In genomic region chr4:32982716-32983175, GRCm38 (mm10) we compare ENCODE assay signal across 8 mouse cellular contexts. TPM values are rescaled to one million over a fixed set of nuclear protein-coding genes. Genes with fewer than 3 reads are reported as not detected.
DNase-seq lines count a peak whose midpoint lies in the region; ATAC-seq and TF ChIP-seq lines count a peak whose summit lies in the region.

TSS of gene Rragd (plus strand) at chr4:32983037.

- no peaks in the 10 kb centered on the region for H3K27me3 ChIP-seq in cerebellum, adult 2 months (ENCODE audit: control insufficient read depth, insufficient read depth, low read length)
- peaks cover 12% of the 10 kb centered on the region; the same call in 1 of the 2 replicates for H3K27me3 ChIP-seq in embryonic facial prominence, embryonic 12.5 days
- no peaks in the 10 kb centered on the region for H3K27me3 ChIP-seq in intestine, postnatal 0 days (replicated peaks; ENCODE audit: control insufficient read depth, insufficient read depth, low read length)
- H3K27me3 ChIP-seq in limb, embryonic 14.5 days (ENCODE audit: control insufficient read depth, insufficient read depth, low read length), result no peaks in the 10 kb centered on the region
- no peaks in the 10 kb centered on the region for H3K27me3 ChIP-seq in myocyte (ENCODE audit: control insufficient read depth, insufficient read depth, insufficient read length)

- peak within 1 kb of the TSS; percentile 77 for H3K9ac ChIP-seq in embryonic facial prominence, embryonic 12.5 days
- H3K9ac ChIP-seq in intestine, postnatal 0 days (ENCODE audit: low read depth, low read length), result peak within 1 kb of the TSS; percentile 83
- H3K9ac ChIP-seq in limb, embryonic 14.5 days (ENCODE audit: low read depth, low read length, severe bottlenecking), result peak within 1 kb of the TSS; percentile 76

- H3ac ChIP-seq in myocyte (ENCODE audit: control insufficient read depth, insufficient read length), result peak within 1 kb of the TSS; percentile 46

- no peaks in the 10 kb centered on the region for H3K36me3 ChIP-seq in embryonic facial prominence, embryonic 12.5 days
- no peaks in the 10 kb centered on the region for H3K36me3 ChIP-seq in intestine, postnatal 0 days (ENCODE audit: control insufficient read depth, insufficient read depth)
- H3K36me3 ChIP-seq in limb, embryonic 14.5 days (ENCODE audit: control insufficient read depth, insufficient read depth, low read length), result no peaks in the 10 kb centered on the region
- H3K36me3 ChIP-seq in myocyte (ENCODE audit: control insufficient read depth, insufficient read depth), result no peaks in the 10 kb centered on the region

- H3K4me1 ChIP-seq in cerebellum, adult 2 months (ENCODE audit: control insufficient read depth, insufficient read depth, low read length), result peaks cover 2% of the 10 kb centered on the region; the same call in 1 of the 2 replicates
- H3K4me1 ChIP-seq in embryonic facial prominence, embryonic 12.5 days, result peaks cover 10% of the 10 kb centered on the region
- 0 out of 2 replicates have a peak, but pooled peaks cover 3% of the 10 kb centered on the region for H3K4me1 ChIP-seq in intestine, postnatal 0 days (replicated peaks; ENCODE audit: control insufficient read depth, insufficient read depth, low read length)
- peaks cover 9% of the 10 kb centered on the region; the same call in 1 of the 2 replicates for H3K4me1 ChIP-seq in limb, embryonic 14.5 days (ENCODE audit: control insufficient read depth, insufficient read depth, low read length)

- no peaks in the 10 kb centered on the region for H3K79me2 ChIP-seq in myocyte (ENCODE audit: control insufficient read depth, insufficient read depth)

- no peaks in the 10 kb centered on the region for H3K9me3 ChIP-seq in embryonic facial prominence, embryonic 12.5 days
- no peaks in the 10 kb centered on the region for H3K9me3 ChIP-seq in intestine, postnatal 0 days (ENCODE audit: control insufficient read depth)
- no peaks in the 10 kb centered on the region for H3K9me3 ChIP-seq in limb, embryonic 14.5 days (ENCODE audit: control insufficient read depth, low read length)

- no peak for TF ChIP-seq CTCF in cerebellum, adult 2 months (IDR thresholded peaks at IDR 0.05; ENCODE audit: borderline replicate concordance, insufficient read depth, low read depth, low read length)
- no peak for TF ChIP-seq CTCF in intestine, postnatal 0 days (IDR thresholded peaks at IDR 0.05; ENCODE audit: low read depth)

- TF ChIP-seq POLR2A in cerebellum, adult 2 months (IDR thresholded peaks at IDR 0.05; ENCODE audit: borderline replicate concordance, insufficient read depth, low read length), result no peak
- TF ChIP-seq POLR2A in limb, embryonic 14.5 days (IDR thresholded peaks at IDR 0.05; ENCODE audit: borderline replicate concordance, extremely low read depth, insufficient read depth, insufficient read length), result no peak
- TF ChIP-seq POLR2A in myocyte (IDR thresholded peaks at IDR 0.05; ENCODE audit: insufficient read length, low read depth), result no peak

- H3K27ac ChIP-seq in cerebellum, adult 2 months (ENCODE audit: insufficient read depth, low read length), result peak within 1 kb of the TSS; percentile 72
- H3K27ac ChIP-seq in embryonic facial prominence, embryonic 12.5 days, result peak within 1 kb of the TSS; percentile 86
- peak within 1 kb of the TSS; percentile 86 for H3K27ac ChIP-seq in intestine, postnatal 0 days (ENCODE audit: low read depth, low read length)
- H3K27ac ChIP-seq in limb, embryonic 14.5 days (replicated peaks; ENCODE audit: low read depth, low read length), result peak within 1 kb of the TSS; percentile 78

- under 1% methylated on average over 18 of the region's 18 CpGs for WGBS in cerebellum, adult 2 months
- 0% methylated on average over 18 of the region's 18 CpGs for WGBS in embryonic facial prominence, embryonic 12.5 days
- under 1% methylated on average over 18 of the region's 18 CpGs for WGBS in intestine, postnatal 0 days
- under 1% methylated on average over 16 of the region's 18 CpGs for WGBS in limb, embryonic 14.5 days

- ATAC-seq in embryonic facial prominence, embryonic 12.5 days (ENCODE audit: insufficient number of reproducible peaks, insufficient read depth, low FRiP score, low TSS enrichment), result peak; percentile 71
- ATAC-seq in intestine, postnatal 0 days, result peak; percentile 50
- ATAC-seq in limb, embryonic 14.5 days (ENCODE audit: low FRiP score, low read depth), result peak; percentile 76

- no peak for DNase-seq in cerebellum, adult 2 months
- DNase-seq in cerebellum, adult 9-11 months, result no peak
- peak; percentile 13 for DNase-seq in heart, adult 8-10 months (ENCODE audit: low spot score)
- DNase-seq in limb, embryonic 14.5 days (ENCODE audit: low spot score), result peak; percentile 39
- DNase-seq in urinary bladder, adult 2 months (ENCODE audit: low spot score), result no peak

- peak within 1 kb of the TSS; percentile 68 for H3K4me3 ChIP-seq in cerebellum, adult 2 months (replicated peaks; ENCODE audit: insufficient read depth, low read depth, low read length)
- H3K4me3 ChIP-seq in embryonic facial prominence, embryonic 12.5 days, result peak within 1 kb of the TSS; percentile 82
- H3K4me3 ChIP-seq in intestine, postnatal 0 days (ENCODE audit: low read depth, low read length), result peak within 1 kb of the TSS; percentile 87
- H3K4me3 ChIP-seq in limb, embryonic 14.5 days (replicated peaks; ENCODE audit: low read length), result peak within 1 kb of the TSS; percentile 81
- peak within 1 kb of the TSS; percentile 28 for H3K4me3 ChIP-seq in myocyte

- H3K4me2 ChIP-seq in embryonic facial prominence, embryonic 12.5 days (replicated peaks), result peak within 1 kb of the TSS; percentile 99
- H3K4me2 ChIP-seq in intestine, postnatal 0 days (replicated peaks; ENCODE audit: low read depth), result peak within 1 kb of the TSS; percentile 99
- peak within 1 kb of the TSS; percentile 92 for H3K4me2 ChIP-seq in limb, embryonic 14.5 days (replicated peaks; ENCODE audit: low read depth, low read length, severe bottlenecking)
- H3K4me2 ChIP-seq in myocyte (ENCODE audit: low read depth), result peak within 1 kb of the TSS; percentile 76

TF ChIP-seq in myocyte, 11 proteins besides CTCF, POLR2A, EP300 and RAD21:
- TF ChIP-seq E2F4 (IDR thresholded peaks at IDR 0.05; ENCODE audit: insufficient read depth), result no peak
- TF ChIP-seq SRF (IDR thresholded peaks at IDR 0.05; ENCODE audit: control insufficient read depth, insufficient read length, low read depth), result no peak
- no peak for TF ChIP-seq MAX (IDR thresholded peaks at IDR 0.05; ENCODE audit: low read depth)
- TF ChIP-seq MYOG (IDR thresholded peaks at IDR 0.05; ENCODE audit: control insufficient read depth in 1 of 3, insufficient read depth in 1 of 3, insufficient read length in 2 of 3, low read depth in 2 of 3), result no peak
- no peak for TF ChIP-seq REST (IDR thresholded peaks at IDR 0.05; ENCODE audit: insufficient read depth, insufficient read length)
- TF ChIP-seq CEBPB (IDR thresholded peaks at IDR 0.05; ENCODE audit: insufficient read depth, poor library complexity, severe bottlenecking), result no peak
- TF ChIP-seq TCF3 (IDR thresholded peaks at IDR 0.05; ENCODE audit: insufficient read length, low read depth), result no peak
- no peak for TF ChIP-seq USF1 (IDR thresholded peaks at IDR 0.05; ENCODE audit: low read depth)
- TF ChIP-seq POLR2AphosphoS2 (IDR thresholded peaks at IDR 0.05; ENCODE audit: insufficient read length, low read depth), result no peak
- TF ChIP-seq TCF12 (IDR thresholded peaks at IDR 0.05; ENCODE audit: insufficient read depth, poor library complexity, severe bottlenecking), result no peak
- no peak for TF ChIP-seq MYOD1 (IDR thresholded peaks at IDR 0.05; ENCODE audit: control insufficient read depth in 1 of 3, insufficient read length in 2 of 3, low read depth in 2 of 3)

RNA-seq across cellular contexts. Expression of gene Rragd, which starts in this region (rescaled TPM):
- 45.4 and 51.7 TPM in 2 replicates for polyA plus RNA-seq in cerebellum, adult 2 months (2012; rRNA removed)
- polyA plus RNA-seq in embryonic facial prominence, embryonic 12.5 days (2016; fragmentation: Nextera tagmentation; extraction: Ambion mirVana), result 16.1 and 19.6 TPM in 2 replicates
- 100 to 1,000 TPM in 3 of 4 experiments, 10 to 100 TPM in 1; 92.6 to 118 (median 111) TPM for total RNA-seq in heart, adult 8-10 months (2022)
- polyA plus RNA-seq in intestine, postnatal 0 days (2015; fragmentation: Nextera tagmentation; extraction: Ambion mirVana), result 51.9 and 56.4 TPM in 2 replicates
- 11.8 and 12.3 TPM in 2 replicates for polyA plus RNA-seq in limb, embryonic 14.5 days (2012; rRNA removed)
- polyA plus RNA-seq in limb, embryonic 14.5 days (2014; fragmentation: Nextera tagmentation; extraction: Ambion mirVana), result 13.1 and 15.0 TPM in 2 replicates
- 7.9 TPM for polyA plus RNA-seq in myocyte (2012; fragmentation: generic; extraction: Trizol)
- 1.8 and 2.2 TPM in 2 replicates for polyA plus RNA-seq in urinary bladder, adult 2 months (2012; rRNA removed)

Comparison
In these comparisons a context has a peak if more than half of its experiments do, and no peak if none do; other contexts are left out.
1. DNase-seq: peak in heart, adult 8-10 months (single experiment) and limb, embryonic 14.5 days (single experiment); none in cerebellum, adult 2 months (0 of 2), cerebellum, adult 9-11 months (single experiment) and urinary bladder, adult 2 months (single experiment).
2. H3K4me3 ChIP-seq: peak in every context shown above with its lines; median percentile 87 in intestine, postnatal 0 days; 82 in embryonic facial prominence, embryonic 12.5 days; 81 in limb, embryonic 14.5 days; 68 in cerebellum, adult 2 months; 28 in myocyte.
3. Peak in every context shown above with its lines, with median percentiles within 50 percentile points of each other: H3K27ac ChIP-seq, ATAC-seq, H3K4me2 ChIP-seq and H3K9ac ChIP-seq.